Mouse (Mus musculus) forebrain, embryonic 16.5 days (tissue): ENCODE data around the gene Pafah2. TPM values are rescaled to one million over a fixed set of nuclear protein-coding genes. Genes with fewer than 3 reads are reported as not detected.

Experiments
- ATAC-seq: fragments of 200-750 bp; cut with Nextera tagmentation; 2 replicates; pipeline ENCODE4 v1.8.0; 2017; ENCODE audit warnings: mild to moderate bottlenecking, moderate library complexity
- H3K27ac ChIP-seq: fragments of 300-500 bp; sonication (generic); 2 replicates; pipeline ENCODE4 v1.5.1; 2014; ENCODE audit warnings: low read length, control low read depth
- H3K27me3 ChIP-seq: fragments of 300-500 bp; sonication (generic); replicated peaks from 2 replicates; pipeline ENCODE4 v1.6.1; 2014; ENCODE audit warnings: low read length; ENCODE audit not compliant: control insufficient read depth, insufficient read depth
- H3K36me3 ChIP-seq: fragments of 300-500 bp; sonication (generic); 2 replicates; pipeline ENCODE4 v1.6.1; 2014; ENCODE audit not compliant: control insufficient read depth, insufficient read depth
- H3K4me1 ChIP-seq: fragments of 300-500 bp; sonication (generic); replicated peaks from 2 replicates; pipeline ENCODE4 v1.6.1; 2014; ENCODE audit warnings: low read length; ENCODE audit not compliant: control insufficient read depth, insufficient read depth
- H3K4me2 ChIP-seq: fragments of 300-500 bp; sonication (generic); 2 replicates; pipeline ENCODE4 v1.6.1; 2014; ENCODE audit warnings: mild to moderate bottlenecking, low read length, control low read depth
- H3K4me3 ChIP-seq: fragments of 300-500 bp; sonication (generic); replicated peaks from 2 replicates; pipeline ENCODE4 v1.5.1; 2014; ENCODE audit warnings: mild to moderate bottlenecking, low read length, control low read depth
- H3K9ac ChIP-seq: fragments of 300-500 bp; sonication (generic); replicated peaks from 2 replicates; pipeline ENCODE4 v1.6.1; 2014; ENCODE audit warnings: low read depth, low read length, control low read depth
- H3K9me3 ChIP-seq: fragments of 300-500 bp; sonication (generic); 2 replicates; pipeline ENCODE4 v1.6.1; 2016; ENCODE audit warnings: low read length; ENCODE audit not compliant: control insufficient read depth
- WGBS: fragments of 180-500 bp; shearing (Covaris S2); extraction: QIAGEN DNeasy Blood & Tissue Kit; methylation state at CpG from one replicate; pipeline ENCODE4 v1.1.7; 2014; 5-methylcytosine and 5-hydroxymethylcytosine counted together
- polyA plus RNA-seq: library from polyadenylated mRNA; unstranded; fragments of >200 nt; fragmentation: Nextera tagmentation; extraction: Ambion mirVana; gene quantifications from 2 replicates; pipeline ENCODE4 v1.2.1, GENCODE M21; 2015

Pafah2 gene
- polyA plus RNA-seq, 1 experiment from 2014 or later, result 9.3 TPM

- no peak overlapping the region for H3K27ac ChIP-seq
- H3K4me3 ChIP-seq, result no peak overlapping the region
- H3K9me3 ChIP-seq, result no peaks in the 10 kb centered on the region
- ATAC-seq, result no peak
- no peak overlapping the region for H3K4me2 ChIP-seq
- peaks cover 6% of the 10 kb centered on the region for H3K4me1 ChIP-seq
- H3K9ac ChIP-seq, result no peak overlapping the region
- H3K36me3 ChIP-seq, result no peaks in the 10 kb centered on the region
- 75% methylated on average over 7 of the region's 7 CpGs for WGBS
- H3K27me3 ChIP-seq, result no peaks in the 10 kb centered on the region
Observed at GRCm38 (mm10) chr4:134425088-134425487, 29.0 kb downstream of the Pafah2 start.

GRCm38 (mm10) chr4:134430381-134431004 lies 34.4 kb downstream of the Pafah2 start:
- peak; percentile 88 for ATAC-seq
- H3K4me3 ChIP-seq, result peak overlapping the region; percentile 25
- H3K9ac ChIP-seq, result peak overlapping the region; percentile 62
- peak overlapping the region; percentile 98 for H3K27ac ChIP-seq
- no peaks in the 10 kb centered on the region for H3K27me3 ChIP-seq
- no peaks in the 10 kb centered on the region for H3K36me3 ChIP-seq
- 17% methylated on average over 23 of the region's 23 CpGs for WGBS
- H3K9me3 ChIP-seq, result no peaks in the 10 kb centered on the region
- peaks cover 28% of the 10 kb centered on the region for H3K4me1 ChIP-seq
- peak overlapping the region; percentile 48 for H3K4me2 ChIP-seq

GRCm38 (mm10) chr4:134432686-134433360 lies 36.7 kb downstream of the Pafah2 start:
- H3K9me3 ChIP-seq, result no peaks in the 10 kb centered on the region
- H3K4me3 ChIP-seq, result no peak overlapping the region
- no peak for ATAC-seq
- no peak overlapping the region for H3K4me2 ChIP-seq
- H3K27ac ChIP-seq, result peak overlapping the region; percentile 49
- no peaks in the 10 kb centered on the region for H3K36me3 ChIP-seq
- 70% methylated on average over 15 of the region's 15 CpGs for WGBS
- H3K9ac ChIP-seq, result no peak overlapping the region
- peaks cover 31% of the 10 kb centered on the region for H3K4me1 ChIP-seq
- no peaks in the 10 kb centered on the region for H3K27me3 ChIP-seq

- Histone ChIP-seq H3K4me1 (peaks cover 15% of the 10 kb centered on the region), H3K36me3 (no peaks in the 10 kb centered on the region), H3K4me3 (no peak overlapping the region), H3K9me3 (no peaks in the 10 kb centered on the region), H3K4me2 (no peak overlapping the region), H3K27me3 (no peaks in the 10 kb centered on the region), H3K9ac (no peak overlapping the region), H3K27ac (no peak overlapping the region)
- no peak for ATAC-seq
- 64% methylated on average over 7 of the region's 7 CpGs for WGBS
Observed at GRCm38 (mm10) chr4:134436185-134436584, 40.1 kb downstream of the Pafah2 start.

- no peaks in the 10 kb centered on the region for H3K9me3 ChIP-seq
- H3K36me3 ChIP-seq, result no peaks in the 10 kb centered on the region
- peaks cover 10% of the 10 kb centered on the region for H3K4me1 ChIP-seq
- no peak overlapping the region for H3K4me3 ChIP-seq
- ATAC-seq, result no peak
- H3K4me2 ChIP-seq, result no peak overlapping the region
- no peak overlapping the region for H3K9ac ChIP-seq
- no peaks in the 10 kb centered on the region for H3K27me3 ChIP-seq
- 68% methylated on average over 10 of the region's 10 CpGs for WGBS
- no peak overlapping the region for H3K27ac ChIP-seq
Observed at GRCm38 (mm10) chr4:134436659-134437058, 40.5 kb downstream of the Pafah2 start.

GRCm38 (mm10) chr4:134439119-134439518 lies 43.0 kb downstream of the Pafah2 start:
- ATAC-seq, result no peak
- Histone ChIP-seq H3K27me3 (no peaks in the 10 kb centered on the region), H3K27ac (no peak overlapping the region), H3K4me2 (no peak overlapping the region), H3K4me1 (0 out of 2 replicates have a peak, but pooled peaks cover 3% of the 10 kb centered on the region), H3K4me3 (no peak overlapping the region), H3K9ac (no peak overlapping the region), H3K9me3 (no peaks in the 10 kb centered on the region), H3K36me3 (no peaks in the 10 kb centered on the region)
- 79% methylated on average over 3 of the region's 3 CpGs for whole genome bisulfite sequencing

GRCm38 (mm10) chr4:134439919-134440318 lies 43.8 kb downstream of the Pafah2 start:
- 84% methylated on average over 4 of the region's 4 CpGs for WGBS

GRCm38 (mm10) chr4:134442216-134442615 lies 46.1 kb downstream of the Pafah2 start:
- Histone ChIP-seq H3K27ac (no peak overlapping the region), H3K36me3 (no peaks in the 10 kb centered on the region), H3K4me3 (no peak overlapping the region), H3K9ac (no peak overlapping the region), H3K9me3 (no peaks in the 10 kb centered on the region), H3K4me1 (peaks cover 18% of the 10 kb centered on the region), H3K27me3 (no peaks in the 10 kb centered on the region), H3K4me2 (no peak overlapping the region)
- WGBS, result 93% methylated on average over 4 of the region's 4 CpGs
- no peak for ATAC-seq

More at GRCm38 (mm10) chr4:134439919-134440318, 43.8 kb downstream of the Pafah2 start:
- Histone ChIP-seq H3K4me2 (no peak overlapping the region), H3K36me3 (no peaks in the 10 kb centered on the region), H3K27ac (no peak overlapping the region), H3K27me3 (no peaks in the 10 kb centered on the region), H3K9ac (no peak overlapping the region), H3K4me3 (no peak overlapping the region), H3K9me3 (no peaks in the 10 kb centered on the region), H3K4me1 (peaks cover 6% of the 10 kb centered on the region; the same call in 1 of the 2 replicates)
- no peak for ATAC-seq

GRCm38 (mm10) chr4:134443589-134443988 lies 47.5 kb downstream of the Pafah2 start:
- peaks cover 20% of the 10 kb centered on the region for H3K4me1 ChIP-seq
- no peak overlapping the region for H3K4me2 ChIP-seq
- WGBS, result 51% methylated on average over 7 of the region's 7 CpGs
- H3K4me3 ChIP-seq, result no peak overlapping the region
- H3K9ac ChIP-seq, result no peak overlapping the region
- no peak overlapping the region for H3K27ac ChIP-seq
- no peak for ATAC-seq
- no peaks in the 10 kb centered on the region for H3K9me3 ChIP-seq
- H3K27me3 ChIP-seq, result no peaks in the 10 kb centered on the region
- H3K36me3 ChIP-seq, result no peaks in the 10 kb centered on the region
